Mouse (Mus musculus) brain, embryonic 14.5 days (tissue): ENCODE data around the gene Mrpl39.

Experiments
- CTCF ChIP-seq: fragments of 200-500 bp; IDR thresholded peaks from 2 replicates; pipeline ENCODE4 v1.5.1; 2012; ENCODE audit warnings: inconsistent platforms, mild to moderate bottlenecking, moderate library complexity, borderline replicate concordance; ENCODE audit not compliant: insufficient read depth, insufficient read length; ENCODE audit errors: extremely low read depth
- POLR2A ChIP-seq: fragments of 200-500 bp; IDR thresholded peaks from 2 replicates; pipeline ENCODE4 v1.6.1; 2012; ENCODE audit warnings: mild to moderate bottlenecking, inconsistent platforms, borderline replicate concordance; ENCODE audit not compliant: poor library complexity, insufficient read depth, insufficient read length, severe bottlenecking; ENCODE audit errors: extremely low read depth

GRCm38 (mm10) chr16:84775356-84775755 is 39.8 kb upstream of the Mrpl39 start:
- TF ChIP-seq CTCF, result no peak
- TF ChIP-seq POLR2A, result no peak
